Mouse (Mus musculus): ENCODE data around the gene C7.
A peak's percentile ranks its signal among the peaks of the same experiment; 100 is the strongest.

C7 gene

DNA sequence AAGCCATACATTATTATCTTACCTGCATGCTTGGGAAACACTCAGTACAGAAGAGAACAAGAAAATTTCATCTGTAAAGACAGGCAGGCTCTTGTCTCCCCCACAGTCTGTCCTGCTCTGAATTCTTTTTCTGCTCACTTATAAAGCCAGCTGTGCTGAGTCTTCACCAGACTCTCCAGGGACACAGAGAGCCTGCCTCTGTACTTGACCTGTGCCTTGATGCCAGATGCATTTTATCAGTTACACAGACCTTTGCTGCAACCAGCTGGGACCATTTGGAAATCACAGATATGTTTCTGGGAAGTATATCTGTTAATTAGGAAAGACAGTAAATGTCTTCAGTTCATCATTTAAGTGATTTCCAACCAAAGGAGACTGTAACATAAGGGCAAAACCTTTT lies at the start of gene C7:
Gene C7, minus strand, starts transcription at position 106 of the 400 bp plus-strand sequence.
- H3K4me3 ChIP-seq (replicated peaks; ENCODE audit: low read length): no peak within 1 kb of the TSS
- no peaks in the 10 kb centered on the region for H3K27me3 ChIP-seq (ENCODE audit: insufficient read depth, low read length)
- no peaks in the 10 kb centered on the region for H3K36me3 ChIP-seq (ENCODE audit: insufficient read depth, low read length)
- H3K4me1 ChIP-seq (replicated peaks; ENCODE audit: low read depth, low read length): no peaks in the 10 kb centered on the region
- peaks cover 15% of the 10 kb centered on the region for H3K9me3 ChIP-seq (ENCODE audit: low read length)
- TF ChIP-seq CTCF (conservative IDR thresholded peaks at IDR 0.05; ENCODE audit: low read length) (no peak), POU5F1 (IDR thresholded peaks at IDR 0.05; ENCODE audit: borderline replicate concordance, low read length) (no peak), NANOG (IDR thresholded peaks at IDR 0.05; ENCODE audit: borderline replicate concordance, low read length) (no peak)

DNA sequence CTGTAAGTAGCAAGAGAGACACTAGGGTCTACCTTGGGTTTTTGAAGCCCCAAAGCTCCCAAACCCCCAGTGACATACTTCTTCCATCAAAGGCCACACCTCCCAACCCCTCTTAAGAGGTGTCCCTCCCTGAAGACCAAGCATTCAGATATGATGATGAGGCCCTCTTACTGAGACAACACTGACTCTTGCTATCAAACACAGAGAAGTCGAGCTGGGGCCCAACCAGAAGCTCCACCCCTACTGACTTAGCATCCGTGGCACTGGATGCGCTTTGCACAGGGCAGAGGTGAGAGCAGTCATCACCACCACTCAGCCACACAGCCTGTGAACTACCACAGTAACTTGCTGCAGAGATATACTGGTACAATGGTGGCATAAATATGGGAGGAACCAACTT lies 49.1 kb upstream of the C7 start:
- H3K9me3 ChIP-seq (ENCODE audit: low read length): no peaks in the 10 kb centered on the region
- H3K36me3 ChIP-seq (ENCODE audit: insufficient read depth, low read length): peaks cover 10% of the 10 kb centered on the region
- H3K4me1 ChIP-seq (replicated peaks; ENCODE audit: low read depth, low read length): peaks cover 27% of the 10 kb centered on the region
- TF ChIP-seq CTCF (conservative IDR thresholded peaks at IDR 0.05; ENCODE audit: low read length) (no peak), POU5F1 (IDR thresholded peaks at IDR 0.05; ENCODE audit: borderline replicate concordance, low read length) (no peak), NANOG (IDR thresholded peaks at IDR 0.05; ENCODE audit: borderline replicate concordance, low read length) (no peak)
- H3K4me3 ChIP-seq (replicated peaks; ENCODE audit: low read length): no peak overlapping the region
- no peaks in the 10 kb centered on the region for H3K27me3 ChIP-seq (ENCODE audit: insufficient read depth, low read length)

- no peaks in the 10 kb centered on the region for H3K9me3 ChIP-seq (ENCODE audit: low read length)
- peaks cover 12% of the 10 kb centered on the region; the same call in 1 of the 2 replicates for H3K4me1 ChIP-seq (replicated peaks; ENCODE audit: low read depth, low read length)
- H3K27me3 ChIP-seq (ENCODE audit: insufficient read depth, low read length): no peaks in the 10 kb centered on the region
- TF ChIP-seq POU5F1 (IDR thresholded peaks at IDR 0.05; ENCODE audit: borderline replicate concordance, low read length) (no peak), NANOG (IDR thresholded peaks at IDR 0.05; ENCODE audit: borderline replicate concordance, low read length) (no peak), CTCF (conservative IDR thresholded peaks at IDR 0.05; ENCODE audit: low read length) (no peak)
- H3K36me3 ChIP-seq (ENCODE audit: insufficient read depth, low read length): no peaks in the 10 kb centered on the region
- H3K4me3 ChIP-seq (replicated peaks; ENCODE audit: low read length): no peak overlapping the region
These were observed 45.1 kb upstream of the C7 start for GRCm38 (mm10) chr15:5108655-5109040.

- Histone ChIP-seq H3K4me3 (replicated peaks; ENCODE audit: low read length) (peak within 1 kb of the TSS; percentile 35), H3K36me3 (ENCODE audit: insufficient read depth, low read length) (no peaks in the 10 kb centered on the region), H3K9me3 (ENCODE audit: low read length) (no peaks in the 10 kb centered on the region), H3K27me3 (ENCODE audit: insufficient read depth, low read length) (no peaks in the 10 kb centered on the region), H3K4me1 (replicated peaks; ENCODE audit: low read depth, low read length) (peaks cover 12% of the 10 kb centered on the region; the same call in 1 of the 2 replicates)
- TF ChIP-seq POU5F1 (IDR thresholded peaks at IDR 0.05; ENCODE audit: borderline replicate concordance, low read length): no peak
- no peak for TF ChIP-seq CTCF (conservative IDR thresholded peaks at IDR 0.05; ENCODE audit: low read length)
- no peak for TF ChIP-seq NANOG (IDR thresholded peaks at IDR 0.05; ENCODE audit: borderline replicate concordance, low read length)
These were observed 44.4 kb upstream of the C7 start, which contains the start of gene Card6 for GRCm38 (mm10) chr15:5107686-5108654. TSS of gene Card6 (minus strand) at chr15:5108539.

DNA sequence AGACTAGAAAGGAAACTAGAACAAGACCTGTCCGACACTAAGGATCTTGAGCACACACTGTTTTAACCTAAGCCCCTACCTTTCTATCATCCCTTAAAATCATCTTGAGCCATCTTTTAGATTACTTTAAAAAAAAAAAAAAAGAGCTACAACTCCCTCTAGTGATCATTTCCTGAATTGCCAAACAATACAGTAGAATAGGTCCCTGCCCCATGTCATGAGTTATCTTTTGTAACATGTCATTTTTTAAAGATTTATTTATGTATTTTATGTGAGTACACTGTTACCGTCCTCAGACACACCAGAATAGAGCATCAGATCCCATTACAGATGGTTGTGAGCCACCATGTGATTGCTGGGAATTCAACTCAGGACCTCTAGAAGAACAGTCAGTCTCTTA lies 42.8 kb upstream of the C7 start:
- TF ChIP-seq NANOG (IDR thresholded peaks at IDR 0.05; ENCODE audit: borderline replicate concordance, low read length) (no peak), CTCF (conservative IDR thresholded peaks at IDR 0.05; ENCODE audit: low read length) (peak; percentile 59)
- H3K36me3 ChIP-seq (ENCODE audit: insufficient read depth, low read length): no peaks in the 10 kb centered on the region
- H3K27me3 ChIP-seq (ENCODE audit: insufficient read depth, low read length): no peaks in the 10 kb centered on the region
- H3K4me3 ChIP-seq (replicated peaks; ENCODE audit: low read length): no peak overlapping the region
- peaks cover 9% of the 10 kb centered on the region; the same call in 1 of the 2 replicates for H3K4me1 ChIP-seq (replicated peaks; ENCODE audit: low read depth, low read length)
- no peaks in the 10 kb centered on the region for H3K9me3 ChIP-seq (ENCODE audit: low read length)

GRCm38 (mm10) chr15:5105891-5106290 lies 42.4 kb upstream of the C7 start:
- Histone ChIP-seq H3K9me3 (ENCODE audit: low read length) (no peaks in the 10 kb centered on the region), H3K27me3 (ENCODE audit: insufficient read depth, low read length) (no peaks in the 10 kb centered on the region), H3K4me3 (replicated peaks; ENCODE audit: low read length) (no peak overlapping the region), H3K36me3 (ENCODE audit: insufficient read depth, low read length) (no peaks in the 10 kb centered on the region), H3K4me1 (replicated peaks; ENCODE audit: low read depth, low read length) (peaks cover 9% of the 10 kb centered on the region; the same call in 1 of the 2 replicates)
- TF ChIP-seq POU5F1 (IDR thresholded peaks at IDR 0.05; ENCODE audit: borderline replicate concordance, low read length) (no peak), CTCF (conservative IDR thresholded peaks at IDR 0.05; ENCODE audit: low read length) (no peak), NANOG (IDR thresholded peaks at IDR 0.05; ENCODE audit: borderline replicate concordance, low read length) (no peak)

DNA sequence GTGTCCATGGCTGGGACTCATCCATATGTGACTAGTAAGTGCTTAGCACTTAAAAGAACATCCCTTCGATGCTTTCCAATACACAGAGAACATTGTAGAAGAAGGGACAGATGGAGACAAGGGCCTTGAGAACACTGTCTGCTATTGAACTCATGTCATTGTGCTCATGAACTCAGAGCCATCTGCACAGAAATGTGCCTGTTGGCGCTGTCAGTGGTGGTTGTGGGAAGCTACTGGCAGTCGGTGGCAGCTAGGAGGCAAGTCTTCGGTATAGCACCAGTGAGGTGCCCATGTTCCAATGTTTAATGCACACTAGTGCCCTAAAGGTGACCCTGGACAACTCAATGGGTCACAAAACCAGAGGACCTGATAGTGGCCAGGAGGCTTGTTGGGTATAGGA lies 38.8 kb upstream of the C7 start:
- H3K4me1 ChIP-seq (replicated peaks; ENCODE audit: low read depth, low read length): no peaks in the 10 kb centered on the region
- no peaks in the 10 kb centered on the region for H3K9me3 ChIP-seq (ENCODE audit: low read length)
- no peak overlapping the region for H3K4me3 ChIP-seq (replicated peaks; ENCODE audit: low read length)
- no peaks in the 10 kb centered on the region for H3K36me3 ChIP-seq (ENCODE audit: insufficient read depth, low read length)
- peaks cover 16% of the 10 kb centered on the region for H3K27me3 ChIP-seq (ENCODE audit: insufficient read depth, low read length)
- TF ChIP-seq CTCF (conservative IDR thresholded peaks at IDR 0.05; ENCODE audit: low read length): no peak
- no peak for TF ChIP-seq POU5F1 (IDR thresholded peaks at IDR 0.05; ENCODE audit: borderline replicate concordance, low read length)
- no peak for TF ChIP-seq NANOG (IDR thresholded peaks at IDR 0.05; ENCODE audit: borderline replicate concordance, low read length)

GRCm38 (mm10) chr15:5097376-5097775 lies 33.8 kb upstream of the C7 start:
- Histone ChIP-seq H3K4me1 (replicated peaks; ENCODE audit: low read depth, low read length) (no peaks in the 10 kb centered on the region), H3K9me3 (ENCODE audit: low read length) (peaks cover under 1% of the 10 kb centered on the region; the same call in 1 of the 2 replicates), H3K4me3 (replicated peaks; ENCODE audit: low read length) (no peak overlapping the region), H3K27me3 (ENCODE audit: insufficient read depth, low read length) (peaks cover 16% of the 10 kb centered on the region), H3K36me3 (ENCODE audit: insufficient read depth, low read length) (no peaks in the 10 kb centered on the region)
- TF ChIP-seq NANOG (IDR thresholded peaks at IDR 0.05; ENCODE audit: borderline replicate concordance, low read length) (no peak), CTCF (conservative IDR thresholded peaks at IDR 0.05; ENCODE audit: low read length) (no peak), POU5F1 (IDR thresholded peaks at IDR 0.05; ENCODE audit: borderline replicate concordance, low read length) (no peak)

Data from E14TG2a.4 (cell line).